Mouse (Mus musculus) skeletal muscle tissue, adult 2 months (tissue): ENCODE measurements around the gene Mob3a.

Experiments used
- DNase-seq: peaks from one replicate; pipeline ENCODE4 v3.0.0-alpha.2; 2012; ENCODE audit warnings: low read depth, low spot score

Mob3a gene

DNA sequence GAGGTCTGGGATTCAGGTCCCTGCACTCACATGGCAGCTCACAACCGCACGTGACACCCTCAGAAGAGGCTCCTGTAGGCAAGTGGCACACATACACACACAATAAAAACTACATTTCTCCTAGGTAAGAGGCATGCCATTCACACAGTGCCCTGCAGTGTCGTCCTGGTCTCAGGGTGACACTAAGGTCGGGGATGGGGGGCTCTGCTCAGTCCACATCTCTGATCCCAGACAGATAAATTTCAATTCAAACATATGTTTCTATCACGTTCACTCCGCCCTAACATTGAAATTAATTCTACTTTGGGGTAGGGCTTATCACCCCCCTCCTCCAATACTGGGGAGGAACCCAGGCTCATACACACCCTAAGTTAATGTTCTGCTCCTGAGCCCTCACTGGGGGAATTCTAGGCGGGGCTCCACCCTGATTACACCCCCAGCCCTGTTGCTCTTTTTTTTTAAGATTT is 1.7 kb downstream of the Mob3a start:
- no peak for DNase-seq

DNA sequence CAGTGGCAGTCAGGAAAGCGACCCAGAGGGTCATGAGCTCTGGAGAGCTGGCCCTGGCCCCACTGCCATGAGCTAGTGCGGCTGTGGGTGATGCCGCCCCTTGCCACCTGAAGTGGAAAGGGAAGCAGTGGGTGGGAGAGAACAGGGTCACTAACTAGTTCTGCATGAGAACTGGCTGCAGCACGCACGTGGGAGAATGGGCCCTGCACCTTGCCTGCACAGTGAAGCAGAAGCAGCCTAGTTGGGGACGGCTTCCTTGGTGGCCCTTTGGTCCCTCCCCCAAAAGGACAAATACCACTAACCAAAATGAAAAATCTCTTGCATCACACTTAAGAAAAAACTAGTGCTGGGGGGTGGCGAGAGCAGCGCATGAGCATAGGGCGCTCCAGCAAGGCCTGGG is 3.2 kb downstream of the Mob3a start:
- DNase-seq: no peak

DNA sequence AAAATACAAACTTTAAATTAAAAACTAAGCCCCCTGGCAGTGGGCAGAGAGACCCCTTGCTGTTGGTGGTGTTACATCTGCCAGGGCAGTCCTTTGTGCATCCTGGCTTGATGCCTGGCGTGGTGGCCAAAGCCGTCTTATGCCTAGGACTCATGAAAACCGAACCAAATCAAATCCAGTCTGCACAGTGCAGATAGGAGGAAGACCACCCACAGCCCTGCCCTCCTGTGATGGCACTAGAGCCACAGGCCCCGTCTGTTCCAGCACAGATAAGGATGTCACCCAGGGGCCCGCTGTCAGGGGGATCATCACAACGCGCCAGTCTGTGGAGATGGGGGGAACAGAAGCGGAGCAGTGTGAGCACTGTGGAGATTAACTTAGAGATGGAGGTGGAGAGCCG is 4.0 kb downstream of the Mob3a start:
- no peak for DNase-seq

DNA sequence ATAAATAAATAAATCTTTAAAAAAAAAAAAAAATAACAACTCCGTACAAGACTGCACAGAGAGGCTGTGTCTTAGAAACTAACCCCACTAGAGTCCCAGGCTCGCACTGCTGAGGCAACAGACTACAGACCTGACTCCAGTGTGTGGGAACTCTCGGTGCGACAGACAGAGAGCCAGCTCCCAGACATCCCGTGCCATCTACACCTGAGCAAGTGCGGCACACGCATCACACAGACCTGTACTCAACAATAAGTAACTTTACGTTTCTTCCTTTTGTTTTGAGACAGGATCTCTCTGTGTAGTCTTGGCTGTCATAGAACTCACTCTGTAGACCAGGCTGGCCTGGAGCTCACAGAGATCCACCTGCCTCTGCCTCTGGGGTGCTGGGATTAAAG is 4.4 kb downstream of the Mob3a start:
- DNase-seq: no peak

DNA sequence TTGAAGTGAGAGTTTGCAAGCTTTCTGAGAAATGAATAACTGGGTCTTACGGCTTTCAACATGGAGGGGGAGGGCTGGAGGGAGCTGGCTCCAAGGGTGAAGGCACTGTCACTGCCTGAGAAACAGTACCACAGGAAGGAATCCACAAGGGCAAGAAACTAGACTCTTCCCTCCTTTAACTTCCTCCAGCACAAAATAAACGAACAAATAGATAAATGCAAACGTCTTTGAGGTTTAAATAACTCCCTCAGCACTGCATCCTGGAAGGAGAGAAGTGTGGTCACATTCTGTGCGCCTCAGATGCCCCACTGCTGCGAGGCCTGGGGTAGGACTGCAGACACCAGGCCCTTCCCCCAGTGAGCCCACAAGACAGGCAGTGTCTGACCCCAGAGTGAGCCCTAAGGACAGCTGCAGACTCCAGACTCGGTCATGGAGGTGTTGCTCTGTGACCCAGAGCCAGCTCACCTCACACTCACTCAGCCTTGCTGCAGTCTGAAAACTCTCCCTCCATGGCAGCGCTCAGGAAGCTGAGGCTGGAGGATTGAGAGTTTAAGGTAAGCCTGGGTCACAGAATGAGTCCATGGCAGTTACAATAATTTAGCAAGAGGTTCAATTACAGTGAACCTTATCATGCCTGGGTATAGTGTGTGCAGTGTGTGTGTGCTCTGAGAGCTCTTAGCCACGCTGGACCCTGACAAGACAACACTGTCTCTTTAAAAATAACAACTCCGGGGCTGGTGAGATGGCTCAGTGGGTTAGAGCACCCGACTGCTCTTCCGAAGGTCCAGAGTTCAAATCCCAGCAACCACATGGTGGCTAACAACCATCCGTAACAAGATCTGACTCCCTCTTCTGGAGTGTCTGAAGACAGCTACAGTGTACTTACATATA is 5.0 kb downstream of the Mob3a start:
- DNase-seq: no peak

DNA sequence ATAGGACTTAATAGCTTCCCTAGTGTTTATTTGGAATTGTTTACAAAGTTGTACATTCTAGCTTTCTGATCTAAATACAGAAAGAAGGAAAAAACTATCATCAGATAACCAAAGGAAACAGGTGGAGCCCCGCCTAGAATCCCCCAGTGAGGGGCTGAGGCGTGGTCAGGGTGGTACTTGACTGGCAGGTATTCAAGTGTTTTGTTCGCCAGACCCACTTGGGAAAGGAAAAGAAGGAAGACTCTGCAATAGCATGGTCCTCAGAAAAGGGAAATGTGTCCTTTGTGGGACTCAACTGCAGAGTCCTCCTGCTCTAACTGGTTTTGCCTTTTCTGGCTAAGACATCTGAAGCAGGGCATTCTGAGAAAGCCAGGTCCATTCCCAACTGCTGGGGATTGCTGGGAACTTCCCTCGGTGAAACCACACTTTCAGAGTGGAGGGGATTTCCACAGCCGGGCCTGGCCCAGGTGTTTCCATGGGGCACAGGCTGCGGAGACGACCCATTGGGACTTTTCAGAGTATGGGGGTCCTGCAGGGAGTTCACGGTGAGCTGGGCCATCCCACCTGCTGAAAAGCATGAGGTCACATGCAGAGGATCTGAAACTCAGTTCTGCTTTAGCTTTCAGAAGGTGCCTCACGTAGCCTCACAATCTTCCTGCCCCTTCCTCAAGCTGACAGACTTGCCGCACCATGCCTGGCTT is 5.8 kb downstream of the Mob3a start:
- DNase-seq: no peak

DNA sequence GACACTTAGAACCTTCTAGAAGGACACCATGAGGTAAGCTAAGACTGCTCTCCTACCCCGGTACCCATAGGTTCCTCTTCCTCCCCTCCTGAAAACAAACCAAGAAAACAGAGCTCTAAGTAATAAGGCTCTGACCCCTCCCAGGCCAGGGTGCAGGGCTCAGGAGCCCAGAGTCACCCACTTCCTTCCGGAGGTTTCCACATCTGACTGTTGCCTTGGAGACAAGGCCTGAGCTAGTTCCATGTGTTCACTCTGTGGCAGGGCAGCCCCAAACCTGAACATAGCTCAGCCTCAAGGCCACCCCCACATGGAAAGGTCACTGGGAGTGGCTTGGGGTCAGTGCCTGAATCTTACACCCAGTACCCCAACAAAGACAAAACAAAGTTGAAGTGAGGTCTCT is 6.6 kb downstream of the Mob3a start:
- DNase-seq: peak; percentile 81

DNA sequence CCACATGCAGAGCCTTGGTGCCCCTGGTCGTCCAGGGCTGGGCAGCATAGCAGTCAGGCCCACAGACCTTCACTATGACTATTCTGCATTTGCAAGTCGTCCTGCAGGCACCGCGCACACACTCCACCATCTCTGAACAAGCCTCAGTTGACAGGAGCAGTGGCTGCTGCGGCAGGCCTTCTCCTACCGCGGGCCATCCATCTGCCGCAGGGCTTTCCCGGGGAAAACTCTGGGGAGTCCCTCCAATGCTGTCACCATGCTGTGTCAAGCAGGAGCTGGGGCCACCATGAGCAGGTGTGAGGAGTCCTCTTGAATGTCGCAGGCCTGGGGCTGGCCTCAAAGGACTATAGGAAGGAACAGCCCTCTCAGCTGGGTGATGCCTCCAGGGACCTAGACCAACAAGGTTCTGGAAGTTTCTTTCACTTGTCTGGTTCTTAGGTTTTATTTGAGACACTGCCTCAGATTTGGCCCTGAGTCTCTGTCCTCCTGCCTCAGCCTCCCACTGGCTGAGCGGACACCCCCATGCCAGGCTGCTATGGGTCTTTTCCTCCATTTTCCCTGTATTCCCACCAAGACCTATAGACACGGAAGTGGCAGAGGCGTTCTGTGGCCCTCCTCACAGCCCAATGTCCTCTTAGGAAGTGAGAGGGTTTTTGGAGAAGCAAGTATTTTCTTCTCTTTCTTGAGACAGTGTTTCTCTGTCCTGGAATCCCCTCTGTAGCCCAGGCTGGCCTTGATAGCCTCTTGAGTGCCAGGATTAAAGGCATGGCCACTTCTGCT is 7.4 kb downstream of the Mob3a start:
- no peak for DNase-seq

DNA sequence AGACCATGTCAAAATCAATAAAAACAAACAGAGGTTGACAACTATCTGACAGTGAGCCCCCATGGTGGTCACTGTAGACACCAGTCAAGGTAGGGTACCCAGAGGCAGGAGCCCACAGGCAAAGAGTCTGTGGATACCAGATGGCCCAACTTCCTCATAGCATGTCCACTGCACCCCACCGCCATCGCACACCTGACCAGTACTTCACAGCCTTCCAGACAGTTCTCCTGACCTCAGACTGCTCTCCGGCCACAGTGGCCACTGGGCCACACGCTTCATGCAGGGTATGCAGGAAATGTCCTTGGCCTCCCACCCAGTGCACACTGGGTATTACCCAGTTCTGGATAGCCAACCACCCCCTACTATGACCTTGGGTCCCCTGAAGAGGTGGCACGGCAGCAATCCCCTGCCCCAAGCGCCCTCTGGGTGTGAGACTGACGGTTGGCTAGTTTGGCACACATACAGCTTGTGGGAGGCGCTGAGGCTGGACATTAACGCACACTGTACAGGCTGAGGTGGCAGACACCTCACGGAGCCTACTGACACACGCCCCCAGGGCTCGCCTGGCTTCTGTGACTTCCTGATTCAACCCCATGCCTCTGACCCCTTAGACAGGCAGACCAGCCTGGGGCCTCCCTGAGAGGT is 8.3 kb downstream of the Mob3a start:
- DNase-seq: no peak

DNA sequence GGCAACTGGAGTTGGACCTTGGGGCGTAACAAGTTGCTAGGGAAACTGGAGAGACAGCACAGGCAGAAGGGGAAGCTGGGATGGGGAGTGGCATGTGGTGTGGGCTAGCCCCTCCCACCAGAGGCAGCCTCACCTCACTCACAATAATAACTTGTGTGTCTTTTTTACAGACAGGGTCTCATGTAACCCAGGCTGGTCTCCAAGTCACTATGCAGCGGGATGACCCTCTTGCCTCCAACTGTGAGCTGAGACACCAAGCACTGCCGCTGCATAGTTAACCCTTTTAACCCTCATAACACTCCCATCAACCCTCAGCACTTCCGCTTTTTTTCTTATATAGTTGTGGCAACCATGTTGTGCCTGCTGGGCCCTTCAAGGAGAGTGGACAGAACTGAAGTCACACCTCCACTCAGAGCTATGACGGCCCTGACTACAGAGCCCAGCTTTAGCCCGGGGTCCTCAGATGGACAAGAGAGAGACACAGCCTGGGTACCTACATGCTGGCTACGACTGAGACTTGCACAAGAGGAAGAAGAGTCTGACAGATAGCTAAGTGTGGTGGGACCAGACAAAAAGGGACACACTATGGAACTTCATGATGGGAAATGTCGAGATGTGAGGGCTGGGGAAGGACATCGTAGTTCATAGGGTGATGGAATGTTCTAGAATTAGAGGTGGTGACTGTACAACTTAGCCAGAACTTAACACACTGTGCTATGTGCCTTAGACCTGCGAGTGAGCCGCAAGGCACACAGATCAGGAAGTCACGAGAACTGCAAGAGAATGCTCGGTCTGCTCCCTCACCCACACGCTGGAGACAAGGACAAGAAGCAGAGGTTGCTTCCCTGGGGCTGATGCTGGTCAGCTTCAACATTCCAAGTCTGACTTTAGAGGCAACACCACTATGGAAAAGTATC is 9.3 kb downstream of the Mob3a start:
- DNase-seq: no peak

DNA sequence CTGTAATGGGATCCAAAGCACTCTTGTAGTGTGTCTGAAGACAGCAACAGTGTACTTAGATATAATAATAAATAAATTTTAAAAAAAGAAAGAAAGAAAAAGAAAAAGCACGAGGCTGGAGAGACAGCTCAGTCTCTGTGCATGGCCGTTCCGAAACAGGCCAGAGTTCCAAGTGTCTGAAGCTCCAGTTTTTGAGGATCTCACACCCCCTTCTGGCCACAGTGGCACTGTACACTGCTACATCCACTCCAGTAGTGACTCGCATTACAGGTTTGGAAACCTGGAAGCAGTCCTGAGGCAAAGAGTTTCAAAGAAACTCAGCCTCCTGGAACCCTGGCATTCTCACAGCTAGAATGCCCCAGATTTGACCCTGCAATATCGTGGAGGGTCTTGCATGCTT is 13.9 kb downstream of the Mob3a start:
- DNase-seq: peak; percentile 79

DNA sequence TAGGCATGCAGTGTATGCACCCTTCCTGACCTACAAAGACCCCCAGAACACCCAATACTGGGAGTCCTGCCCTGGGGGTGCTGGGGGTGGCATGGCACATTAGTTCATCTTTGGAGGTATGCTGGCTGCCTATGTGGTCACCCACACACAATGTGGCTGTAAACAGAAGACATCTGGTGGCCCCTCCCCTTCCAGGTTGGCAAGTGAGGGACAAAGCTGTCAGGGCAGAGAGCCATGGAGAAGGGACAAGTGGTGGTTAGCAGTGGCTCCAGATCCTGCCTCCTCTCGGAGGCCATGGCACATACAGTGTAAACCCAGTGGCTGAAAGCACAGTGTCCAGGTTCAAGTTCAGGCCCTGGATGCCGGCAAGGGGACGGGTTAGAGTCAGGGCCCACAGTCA is 15.2 kb downstream of the Mob3a start:
- no peak for DNase-seq

DNA sequence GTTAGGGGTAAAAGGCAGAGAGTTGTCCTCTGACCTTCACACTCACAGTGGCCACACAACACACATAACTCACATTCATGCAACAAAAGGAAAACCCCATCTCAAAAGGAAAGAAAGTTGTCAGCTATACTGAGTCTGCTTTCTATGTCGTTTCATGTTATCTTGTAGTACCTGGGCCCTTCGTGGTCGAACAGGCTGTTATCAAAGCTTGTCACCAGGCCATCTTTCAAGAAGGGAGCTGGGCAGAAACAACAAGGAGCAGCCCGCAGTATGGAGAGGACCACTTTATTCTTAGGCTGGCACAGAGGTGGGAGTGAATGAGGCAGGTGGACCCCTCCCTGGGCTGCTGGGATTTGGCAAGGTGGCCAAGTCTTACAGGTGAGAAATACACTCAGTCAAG is 16.8 kb downstream of the Mob3a start:
- DNase-seq: no peak

DNA sequence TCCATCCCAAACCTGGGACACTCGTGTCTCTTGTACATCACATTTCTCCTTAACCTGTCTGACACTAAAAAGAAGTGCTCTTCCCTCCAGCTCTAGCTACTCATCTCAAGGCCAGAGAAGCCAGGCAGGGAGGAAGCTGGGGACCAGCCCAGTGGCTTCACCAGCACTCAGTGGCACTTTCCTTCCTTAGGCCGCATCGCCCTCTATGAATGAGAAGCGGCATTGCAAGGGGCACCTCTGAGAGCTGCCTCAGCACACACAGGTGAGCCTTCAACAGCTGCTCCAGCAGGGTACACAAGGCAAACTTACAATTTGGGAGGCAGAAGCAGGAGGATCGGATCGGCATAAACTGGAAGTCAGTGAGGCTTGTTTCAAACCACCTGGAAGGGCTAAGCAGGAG is 17.6 kb downstream of the Mob3a start:
- DNase-seq: no peak

DNA sequence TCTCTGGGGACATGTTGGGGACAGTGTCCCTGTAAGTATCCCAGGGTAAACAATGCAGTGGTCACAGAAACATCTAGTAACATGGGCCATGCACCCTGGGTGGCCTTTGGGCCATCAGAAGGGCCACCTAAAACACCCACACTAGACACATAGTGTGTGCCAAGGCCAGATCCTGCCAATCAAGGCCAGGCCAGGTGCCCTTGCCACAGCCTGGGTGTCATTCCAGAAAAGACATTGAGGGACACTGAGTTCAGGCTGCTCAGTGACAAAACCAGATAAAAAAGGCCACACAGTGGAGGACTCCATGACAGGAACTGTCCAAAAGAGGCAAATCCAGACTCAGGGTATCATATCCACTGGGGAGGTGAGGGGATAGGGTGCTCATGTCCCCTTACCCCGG is 18.1 kb downstream of the Mob3a start:
- no peak for DNase-seq

DNA sequence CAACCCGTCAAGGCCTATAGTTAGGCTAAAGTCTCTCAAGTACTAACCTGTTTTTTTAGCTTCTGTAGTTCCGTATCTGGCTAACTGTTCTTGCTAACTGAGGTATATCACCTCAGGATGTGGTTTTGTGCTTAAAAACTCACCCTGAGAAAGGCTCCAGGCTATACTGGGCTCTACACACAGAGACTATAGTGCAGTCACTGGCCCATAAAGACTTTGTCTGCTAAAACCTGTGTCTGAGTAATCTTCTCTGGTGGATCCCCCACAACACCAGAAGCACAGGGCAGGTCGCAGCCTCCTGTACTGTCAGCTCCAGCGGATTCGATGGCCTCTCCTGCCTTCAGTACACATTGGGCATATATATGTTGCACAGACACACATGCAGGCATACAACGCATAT is 19.8 kb downstream of the Mob3a start:
- no peak for DNase-seq

DNA sequence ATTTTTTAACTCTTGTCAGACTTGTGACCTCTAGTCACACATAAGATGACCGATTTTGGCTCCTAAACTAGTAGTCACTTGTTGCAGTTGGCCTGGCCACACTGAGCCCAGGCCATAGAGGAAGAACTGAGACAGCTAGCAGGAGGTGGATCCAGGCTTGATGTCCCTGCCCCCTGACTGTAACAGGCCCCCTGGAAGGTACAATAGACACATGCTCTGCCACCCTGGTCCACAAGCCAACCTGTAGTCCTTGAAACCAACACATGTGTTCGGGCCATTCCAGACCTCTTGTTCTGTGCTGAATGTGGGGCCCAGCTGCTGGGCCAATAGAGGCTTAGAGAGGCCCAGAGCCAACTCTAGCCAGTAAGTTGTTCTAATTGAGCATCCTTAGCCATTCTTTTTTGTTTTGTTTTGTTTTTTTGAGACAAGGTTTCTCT is 21.5 kb downstream of the Mob3a start:
- no peak for DNase-seq

DNA sequence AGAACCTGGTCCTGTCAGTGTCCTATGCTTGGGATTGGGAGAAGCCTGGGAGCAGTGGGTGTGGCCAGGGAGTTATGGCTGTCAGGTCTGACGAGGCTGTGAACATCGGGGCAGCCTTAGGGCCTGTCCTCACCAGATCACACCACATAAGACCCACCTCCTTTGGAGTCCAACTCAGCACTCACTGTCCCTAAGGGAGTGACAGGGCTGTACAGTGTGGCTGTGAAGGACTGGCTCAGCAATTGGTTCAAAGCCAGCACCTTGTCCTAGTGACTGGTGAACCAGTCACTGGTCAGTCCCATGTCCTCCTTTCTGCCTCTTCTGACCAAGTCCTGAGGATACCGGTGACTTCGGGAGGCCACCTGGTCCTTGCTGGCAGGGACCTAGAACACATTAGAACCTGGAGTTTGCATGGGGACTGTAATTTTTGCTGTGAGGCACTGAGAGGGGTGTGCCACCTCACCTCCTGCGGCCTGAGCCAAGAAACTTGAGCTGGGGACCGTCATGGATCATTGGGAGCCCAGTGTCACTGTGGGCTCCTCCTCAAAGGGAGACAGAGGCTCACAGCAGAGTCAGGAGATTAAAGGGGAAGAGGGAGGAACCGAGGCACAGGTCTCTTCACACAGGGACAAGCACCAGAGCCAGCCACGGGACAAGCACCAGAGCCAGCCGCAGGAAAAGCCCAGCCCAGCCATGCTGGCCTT is 22.1 kb downstream of the Mob3a start:
- peak; percentile 80 for DNase-seq

DNA sequence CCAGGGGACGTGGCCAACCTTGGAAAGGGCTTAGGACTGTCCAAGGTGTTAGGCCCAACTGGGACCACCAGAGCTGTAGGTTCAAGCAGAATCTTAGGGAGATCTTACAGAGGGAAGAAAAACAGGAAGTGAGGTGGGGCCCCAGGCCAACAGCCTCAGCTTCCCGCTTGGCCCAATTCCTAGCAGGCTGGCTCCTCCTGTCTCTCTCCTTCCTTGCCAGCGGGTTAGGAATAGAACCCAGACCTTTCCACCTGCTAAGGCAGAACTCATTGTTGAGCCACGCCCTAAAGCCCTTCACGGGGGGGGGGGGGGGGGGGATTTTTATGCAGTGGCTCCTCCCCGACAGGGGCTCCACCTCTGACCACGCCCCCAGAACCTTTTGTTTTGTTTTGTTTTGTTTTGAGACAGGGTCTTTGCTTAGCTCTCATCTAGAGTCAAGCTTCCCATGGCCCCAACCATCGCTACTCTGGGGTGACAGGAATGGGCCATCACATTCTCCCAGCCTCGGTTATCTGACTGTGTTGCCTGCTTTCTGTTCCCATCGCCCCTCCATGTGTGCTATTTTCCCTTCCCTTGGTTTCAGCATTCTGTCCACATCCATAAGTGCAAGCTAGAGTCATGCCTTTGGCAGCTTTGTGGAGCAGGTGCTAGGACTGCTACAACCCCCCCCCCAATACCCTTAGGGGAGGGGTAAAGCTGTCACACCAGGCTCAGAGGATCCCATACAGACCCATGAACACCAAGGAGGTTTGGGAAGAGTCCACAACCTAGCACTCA is 23.0 kb downstream of the Mob3a start:
- DNase-seq: no peak
